Mouse (Mus musculus) liver (tissue): ENCODE measurements around the gene Cst6.
A peak's percentile ranks its signal among the peaks of the same experiment; 100 is the strongest.
"Not testable (repeated sequence)": the region's sequence is repeated elsewhere in the genome, so short reads cannot be mapped to it uniquely, and the experiment has no call there.

Experiments
- DNase-seq: peaks from one replicate; pipeline ENCODE4 v3.0.0-alpha.2; 2020; ENCODE audit warnings: mixed read lengths

Cst6 gene

GRCm38 (mm10) chr19:5349502-5349873 is at the start of gene Cst6:
Gene Cst6 (minus strand): TSS chr19:5349574.
- DNase-seq = not testable (repeated sequence)

GRCm38 (mm10) chr19:5395371-5395770 is 46.0 kb upstream of the Cst6 start:
- no peak for DNase-seq

- no peak for DNase-seq
These were observed 44.8 kb upstream of the Cst6 start for GRCm38 (mm10) chr19:5394168-5394567.

GRCm38 (mm10) chr19:5392892-5393291 is 43.5 kb upstream of the Cst6 start:
- no peak for DNase-seq

GRCm38 (mm10) chr19:5390416-5390815 is 41.0 kb upstream of the Cst6 start:
- no peak for DNase-seq

GRCm38 (mm10) chr19:5389647-5390046 is 40.3 kb upstream of the Cst6 start:
- DNase-seq = peak; percentile 74

- DNase-seq = peak; percentile 96
These were observed 39.3 kb upstream of the Cst6 start, which contains the start of gene Sart1 for GRCm38 (mm10) chr19:5388588-5389242. Gene Sart1 (minus strand): TSS chr19:5388703.

GRCm38 (mm10) chr19:5388011-5388441 is 38.7 kb upstream of the Cst6 start:
- peak; percentile 66 for DNase-seq

- DNase-seq = no peak
These were observed 35.3 kb upstream of the Cst6 start for GRCm38 (mm10) chr19:5384715-5385114.

GRCm38 (mm10) chr19:5383326-5383725 is 34.0 kb upstream of the Cst6 start:
- no peak for DNase-seq

- DNase-seq = no peak
These were observed 28.1 kb upstream of the Cst6 start for GRCm38 (mm10) chr19:5377446-5377845.

- no peak for DNase-seq
These were observed 25.4 kb upstream of the Cst6 start for GRCm38 (mm10) chr19:5374748-5375147.

GRCm38 (mm10) chr19:5374177-5374576 is 24.8 kb upstream of the Cst6 start:
- no peak for DNase-seq

- DNase-seq = no peak
These were observed 23.4 kb upstream of the Cst6 start for GRCm38 (mm10) chr19:5372724-5373123.

GRCm38 (mm10) chr19:5370932-5371331 is 21.6 kb upstream of the Cst6 start:
- no peak for DNase-seq

- no peak for DNase-seq
These were observed 18.1 kb upstream of the Cst6 start for GRCm38 (mm10) chr19:5367455-5367854.

- DNase-seq = no peak
These were observed 17.6 kb upstream of the Cst6 start, which contains the start of gene Banf1 for GRCm38 (mm10) chr19:5367053-5367359. Gene Banf1 (minus strand): TSS chr19:5367168.

- peak; percentile 94 for DNase-seq
These were observed 17.0 kb upstream of the Cst6 start, which contains the start of gene Eif1ad for GRCm38 (mm10) chr19:5366175-5367052. Gene Eif1ad (plus strand): TSS chr19:5366741.

- DNase-seq = no peak
These were observed 16.4 kb upstream of the Cst6 start for GRCm38 (mm10) chr19:5365751-5366150.

- DNase-seq = no peak
These were observed 14.8 kb upstream of the Cst6 start for GRCm38 (mm10) chr19:5364124-5364523.

GRCm38 (mm10) chr19:5362186-5362585 is 12.8 kb upstream of the Cst6 start:
- no peak for DNase-seq

GRCm38 (mm10) chr19:5356080-5356479 is 6.7 kb upstream of the Cst6 start:
- DNase-seq = no peak

- no peak for DNase-seq
These were observed 4.2 kb upstream of the Cst6 start for GRCm38 (mm10) chr19:5353609-5354008.
